Mouse (Mus musculus) effector memory CD4-positive, alpha-beta T cell, adult 5 months (primary cell): Measurements from ENCODE around the gene Nap1l1. TPM values are rescaled to one million over a fixed set of nuclear protein-coding genes. Genes with fewer than 3 reads are reported as not detected.

Source experiments
- polyA plus RNA-seq: library from polyadenylated mRNA; unstranded; fragments of 100-300 nt; shearing (Covaris generic); gene quantifications from one replicate; pipeline ENCODE4 v1.2.1, GENCODE M21; 2017

Gene Nap1l1
- polyA plus RNA-seq = 89.6 TPM

DNA sequence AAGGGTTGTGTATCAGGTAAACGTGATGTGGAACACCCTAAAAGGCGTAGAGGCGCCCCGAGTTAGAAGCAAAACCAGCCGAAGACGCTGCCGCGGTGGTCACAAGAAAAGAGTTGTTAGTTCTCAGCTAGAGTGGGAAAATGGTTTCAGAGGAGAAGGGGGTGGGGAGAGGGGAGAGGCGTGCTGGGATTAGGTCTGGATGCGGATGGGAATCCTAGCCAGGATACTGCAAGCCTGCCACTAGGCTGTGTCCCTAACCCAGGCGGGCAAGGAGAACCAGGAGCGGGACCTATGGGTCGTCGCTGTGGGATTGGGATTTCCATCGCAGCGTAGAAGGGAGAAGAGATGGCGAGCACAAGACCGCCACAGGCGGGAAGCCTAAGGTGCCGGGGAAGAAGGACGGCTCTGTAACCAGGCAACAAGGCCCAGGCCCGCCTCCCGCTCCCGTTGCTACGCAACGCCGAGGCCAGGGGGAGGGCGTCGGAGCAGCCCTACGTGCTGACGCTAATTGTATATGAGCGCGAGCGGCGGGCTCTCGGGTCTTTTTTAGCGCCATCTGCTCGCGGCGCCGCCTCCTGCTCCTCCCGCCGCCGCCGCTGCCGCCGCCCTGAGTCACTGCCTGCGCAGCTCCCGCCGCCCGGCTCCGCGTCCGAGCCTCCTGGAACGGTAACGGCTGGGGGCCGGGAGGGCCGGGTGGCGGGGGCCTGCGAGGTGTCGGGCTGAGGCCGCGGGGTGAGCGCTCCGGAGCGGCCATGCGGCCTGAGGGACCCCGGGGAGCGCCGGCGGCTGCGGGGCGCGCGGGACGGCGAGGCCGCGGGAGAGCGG, at the start of gene Nap1l1:
Gene Nap1l1, plus strand, starts transcription at position 538 of the 825 bp plus-strand sequence.

DNA sequence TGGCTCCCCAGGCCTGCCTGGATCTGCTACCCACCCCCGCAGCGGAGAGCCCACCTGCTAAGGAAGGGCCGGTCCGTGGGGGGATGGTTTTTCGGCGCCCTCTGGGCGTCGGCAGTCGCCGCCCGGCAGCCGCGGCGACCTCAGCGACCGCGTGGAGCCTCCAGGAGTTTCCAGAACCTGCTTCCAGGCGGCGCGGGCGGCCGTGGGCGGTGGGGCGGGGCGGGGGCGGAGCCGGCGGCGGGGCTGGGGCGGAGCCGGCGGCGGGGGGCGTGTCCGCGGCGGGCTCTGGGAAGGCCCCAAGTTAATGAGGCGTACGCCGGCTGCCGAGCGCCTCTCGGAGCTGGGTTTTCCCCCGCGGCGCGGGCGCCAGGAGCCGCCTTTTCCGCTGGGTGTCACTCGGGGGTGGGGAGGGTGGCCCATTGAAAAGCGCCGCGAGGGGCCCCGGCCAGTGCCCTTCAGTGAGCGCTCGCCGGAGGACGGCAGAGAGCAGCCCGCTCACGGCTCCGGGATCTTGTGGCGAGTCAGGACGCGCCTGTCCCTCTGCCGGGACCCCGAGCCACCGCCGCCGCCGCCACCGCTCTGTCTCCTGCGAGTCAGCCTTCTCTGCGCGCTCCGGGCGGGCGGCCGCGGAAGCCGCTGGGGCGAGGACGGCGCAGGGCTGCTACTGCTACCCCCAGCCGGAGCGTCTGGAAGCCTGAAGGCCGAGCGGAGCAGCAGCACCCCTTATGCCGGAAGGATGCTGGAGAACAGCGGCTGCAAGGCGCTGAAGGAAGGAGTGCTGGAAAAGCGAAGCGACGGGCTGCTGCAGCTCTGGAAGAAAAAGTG, 33.3 kb downstream of the Nap1l1 start, which contains the start of gene Phlda1:
Gene Phlda1, plus strand, starts transcription at position 186 of the 825 bp plus-strand sequence.

Other genes with a start within 250 kb of the Nap1l1 start
- gene Bbs10, start 174.5 kb upstream of the Nap1l1 start, polyA plus RNA-seq = 0.47 TPM
- gene Phlda1, start 33.1 kb downstream of the Nap1l1 start, polyA plus RNA-seq = 40.1 TPM